Mouse (Mus musculus) E14TG2a.4 (cell line): ENCODE results near the gene Acot7.

Source experiments
- CTCF ChIP-seq: conservative IDR thresholded peaks from 2 replicates; pipeline ENCODE4 v1.5.1; 2014; ENCODE audit warnings: low read length
- NANOG ChIP-seq: IDR thresholded peaks from 2 replicates; pipeline ENCODE4 v1.6.1; 2014; ENCODE audit warnings: borderline replicate concordance, low read length, mixed read lengths
- POU5F1 ChIP-seq: IDR thresholded peaks from 2 replicates; pipeline ENCODE4 v1.6.1; 2014; ENCODE audit warnings: low read length, borderline replicate concordance

DNA sequence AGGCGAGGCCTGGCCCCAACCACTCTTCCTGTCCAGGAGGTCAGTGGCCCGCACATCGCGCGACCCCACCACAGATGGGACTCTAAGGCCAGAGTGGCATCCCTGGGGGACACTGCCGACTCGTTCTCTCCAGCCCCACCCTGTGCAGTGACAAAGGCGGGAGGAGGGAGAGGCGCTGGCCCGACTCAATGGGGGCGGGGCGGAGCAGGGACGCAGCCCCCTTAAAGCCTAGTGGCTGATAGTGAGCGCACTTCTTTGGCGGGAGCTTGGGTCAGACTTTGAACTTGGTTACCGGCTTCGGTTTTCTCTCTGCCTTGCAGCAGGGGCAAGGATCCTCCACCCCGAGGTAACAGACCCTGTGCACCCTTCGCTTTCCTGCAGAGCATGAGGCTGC, 18.7 kb upstream of the Acot7 start:
- TF ChIP-seq CTCF (no peak), NANOG (no peak), POU5F1 (no peak)
